Mouse (Mus musculus): ENCODE measurements around the gene Rb1. TPM values are rescaled to one million over a fixed set of nuclear protein-coding genes. Genes with fewer than 3 reads are reported as not detected.
A peak's percentile ranks its signal among the peaks of the same experiment; 100 is the strongest.

Rb1 gene
- total and polyA plus RNA-seq, 3 experiments, result 6.3 to 13.2 TPM; not detected in 1

GRCm38 (mm10) chr14:73142421-73142895, 183.2 kb downstream of the Rb1 start (continued):
- TF ChIP-seq GABPA (IDR thresholded peaks at IDR 0.05; ENCODE audit: low read depth, low read length) (no peak), GATA1 (IDR thresholded peaks at IDR 0.05; ENCODE audit: low read depth, low read length) (no peak), BHLHE40 (IDR thresholded peaks at IDR 0.05; ENCODE audit: borderline replicate concordance, low read depth, low read length) (no peak), MEF2A (IDR thresholded peaks at IDR 0.05; ENCODE audit: extremely low read depth, insufficient replicate concordance, low read depth, low read length, poor library complexity, severe bottlenecking) (no peak), TCF12 (IDR thresholded peaks at IDR 0.05; ENCODE audit: low read depth, low read length) (0 out of 2 replicates have a peak, but pooled peaks have one; percentile 7), USF2 (IDR thresholded peaks at IDR 0.05; ENCODE audit: borderline replicate concordance in 1 of 2, insufficient read depth in 1 of 2, low read depth in 1 of 2, low read length in 2 of 2) (no peak), CHD2 (IDR thresholded peaks at IDR 0.05; ENCODE audit: low read length) (no peak), SMC3 (IDR thresholded peaks at IDR 0.05; ENCODE audit: low read depth, low read length) (no peak), ETS1 (IDR thresholded peaks at IDR 0.05; ENCODE audit: low read depth, low read length) (no peak), ELF1 (IDR thresholded peaks at IDR 0.05; ENCODE audit: low read depth, low read length) (no peak), JUND (IDR thresholded peaks at IDR 0.05; ENCODE audit: low read depth, low read length) (no peak)

GRCm38 (mm10) chr14:73141800-73142199, 183.8 kb downstream of the Rb1 start:
- Histone ChIP-seq H3K27ac (ENCODE audit: control insufficient read depth, low read depth, low read length) (no peak overlapping the region), H3K79me2 (ENCODE audit: control insufficient read depth, insufficient read depth, low read length, poor library complexity) (peaks cover 11% of the 10 kb centered on the region), H3K9me3 (replicated peaks; ENCODE audit: insufficient read depth, low read length) (no peaks in the 10 kb centered on the region), H3K27me3 (ENCODE audit: control insufficient read depth in 1 of 2, insufficient read depth in 2 of 2, low read length in 2 of 2) (no peaks in the 10 kb centered on the region), H3K36me3 (ENCODE audit: control insufficient read depth in 1 of 2, insufficient read depth in 2 of 2, low read length in 2 of 2) (peaks cover 0 to 6% of the 10 kb centered on the region in 2 experiments; a peak in 2 of 4 replicates), H3K9ac (ENCODE audit: control insufficient read depth, low read depth, low read length, poor library complexity, severe bottlenecking) (no peak overlapping the region), H3K4me1 (ENCODE audit: control insufficient read depth in 1 of 2, insufficient read depth in 2 of 2, low read length in 2 of 2) (peaks cover 0 to 12% of the 10 kb centered on the region in 2 experiments), H3K4me3 (ENCODE audit: control insufficient read depth in 1 of 2, insufficient read depth in 1 of 2, low read depth in 2 of 2, low read length in 2 of 2) (no peak overlapping the region; a peak in 1 of 4 replicates)
- no peak for DNase-seq (ENCODE audit: low read depth, low spot score)
- TF ChIP-seq ETS1 (IDR thresholded peaks at IDR 0.05; ENCODE audit: low read depth, low read length), result no peak

GRCm38 (mm10) chr14:73139866-73140265, 185.8 kb downstream of the Rb1 start:
- peaks cover 11% of the 10 kb centered on the region for H3K79me2 ChIP-seq (ENCODE audit: control insufficient read depth, insufficient read depth, low read length, poor library complexity)
- H3K4me3 ChIP-seq (ENCODE audit: control insufficient read depth in 1 of 2, insufficient read depth in 1 of 2, low read depth in 2 of 2, low read length in 2 of 2), result no peak overlapping the region
- no peaks in the 10 kb centered on the region for H3K9me3 ChIP-seq (replicated peaks; ENCODE audit: insufficient read depth, low read length)
- H3K4me1 ChIP-seq (ENCODE audit: control insufficient read depth in 1 of 2, insufficient read depth in 2 of 2, low read length in 2 of 2), result peaks cover 0 to 12% of the 10 kb centered on the region in 2 experiments
- TF ChIP-seq JUND (IDR thresholded peaks at IDR 0.05; ENCODE audit: low read depth, low read length) (no peak), USF1 (IDR thresholded peaks at IDR 0.05; ENCODE audit: low read depth, low read length) (no peak), MAZ (IDR thresholded peaks at IDR 0.05; ENCODE audit: low read depth, low read length) (no peak), BHLHE40 (IDR thresholded peaks at IDR 0.05; ENCODE audit: borderline replicate concordance, low read depth, low read length) (no peak), TBP (IDR thresholded peaks at IDR 0.05; ENCODE audit: low read depth, low read length) (no peak), NRF1 (IDR thresholded peaks at IDR 0.05; ENCODE audit: insufficient read depth, low read depth, low read length, poor library complexity, severe bottlenecking) (no peak), MAX (IDR thresholded peaks at IDR 0.05; ENCODE audit: low read length) (no peak), ELF1 (IDR thresholded peaks at IDR 0.05; ENCODE audit: low read depth, low read length) (no peak), E2F4 (IDR thresholded peaks at IDR 0.05; ENCODE audit: borderline replicate concordance, low read depth, low read length) (no peak), TCF12 (IDR thresholded peaks at IDR 0.05; ENCODE audit: low read depth, low read length) (no peak), EP300 (IDR thresholded peaks at IDR 0.05; ENCODE audit: low read depth in 1 of 2, low read length in 2 of 2) (no peak), GATA1 (IDR thresholded peaks at IDR 0.05; ENCODE audit: low read depth, low read length) (no peak), ZC3H11A (IDR thresholded peaks at IDR 0.05; ENCODE audit: low read depth, low read length) (no peak), RAD21 (IDR thresholded peaks at IDR 0.05; ENCODE audit: low read depth, low read length) (no peak), NELFE (IDR thresholded peaks at IDR 0.05; ENCODE audit: low read depth, low read length) (no peak), ZMIZ1 (IDR thresholded peaks at IDR 0.05; ENCODE audit: low read depth, low read length) (no peak), MXI1 (IDR thresholded peaks at IDR 0.05; ENCODE audit: low read depth, low read length) (no peak), CHD1 (IDR thresholded peaks at IDR 0.05; ENCODE audit: low read depth, low read length) (no peak), SIN3A (IDR thresholded peaks at IDR 0.05; ENCODE audit: low read length) (no peak), RCOR1 (IDR thresholded peaks at IDR 0.05; ENCODE audit: low read depth, low read length) (no peak)
- H3K27ac ChIP-seq (ENCODE audit: control insufficient read depth, low read depth, low read length), result no peak overlapping the region
- H3K27me3 ChIP-seq (ENCODE audit: control insufficient read depth in 1 of 2, insufficient read depth in 2 of 2, low read length in 2 of 2), result no peaks in the 10 kb centered on the region
- no peak for DNase-seq (ENCODE audit: low read depth, low spot score)
- peaks cover 0 to 6% of the 10 kb centered on the region in 2 experiments; a peak in 2 of 4 replicates for H3K36me3 ChIP-seq (ENCODE audit: control insufficient read depth in 1 of 2, insufficient read depth in 2 of 2, low read length in 2 of 2)
- no peak overlapping the region for H3K9ac ChIP-seq (ENCODE audit: control insufficient read depth, low read depth, low read length, poor library complexity, severe bottlenecking)

All from MEL (cell line).